Comparison of ENCODE assay signal across 18 mouse cellular contexts in the genomic region with DNA sequence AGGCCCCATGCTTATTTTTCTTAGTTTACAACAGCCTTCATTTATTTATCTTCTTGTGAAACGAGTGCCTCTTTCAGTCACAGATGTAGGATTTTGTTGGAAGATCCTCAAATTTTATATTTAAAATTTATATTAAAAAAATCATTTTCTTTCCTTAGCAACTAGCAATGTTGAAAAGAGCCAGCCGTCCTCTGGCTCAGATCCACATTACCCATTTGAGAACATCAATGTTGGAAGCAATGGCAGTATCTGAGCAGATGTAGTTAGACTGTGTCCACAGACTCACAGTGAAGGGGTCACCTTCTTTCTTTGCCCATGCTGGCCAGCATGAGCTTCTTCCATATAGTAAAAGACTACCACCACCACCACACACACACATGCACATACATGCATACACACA.
DNase-seq lines count a peak whose midpoint lies in the region; TF ChIP-seq lines count a peak whose summit lies in the region.
"Had no signal": no experiment of that assay in that cellular context is flagged by ENCODE, and none has a peak within 500 bp of the region (broad histone marks: within the 10 kb centered on the region; RNA-seq: fewer than 3 reads in every experiment).

No protein-coding gene starts in this region.

- H3K27ac ChIP-seq in left cerebral cortex, adult 2 months = no peak overlapping the region
- H3K27ac ChIP-seq: forebrain, embryonic 10.5 days; forebrain, embryonic 13.5 days; gastrocnemius, adult 2 months; hindbrain, embryonic 12.5 days; hindbrain, embryonic 15.5 days had no signal

- TF ChIP-seq CTCF in left cerebral cortex, adult 2 months (IDR thresholded peaks at IDR 0.05) = no peak

- DNase-seq in layer of hippocampus, adult 11-12 months (ENCODE audit: low spot score) = peak; percentile 9
- no peak for DNase-seq in layer of hippocampus, postnatal 36 days
- DNase-seq in left cerebral cortex, postnatal 14 days (ENCODE audit: low spot score in 2 of 2) = peak; percentile 22 to 38
- DNase-seq in left cerebral cortex, adult 2 months (ENCODE audit: extremely low spot score in 1 of 2, low spot score in 2 of 2) = no peak
- DNase-seq in right cerebral cortex, postnatal 14 days = peak; percentile 7
- DNase-seq in right cerebral cortex, postnatal 4 days = no peak
- DNase-seq: adrenal gland, postnatal 10 days; adrenal gland, postnatal 36 days; B cell, adult 2 months; cerebellum, adult 11 months; cerebellum, adult 2 months; gastrocnemius, adult 2 months; gastrocnemius, postnatal 14 days; heart, adult 11 months had no signal

- no peak overlapping the region for H3K4me3 ChIP-seq in left cerebral cortex, adult 2 months
- H3K4me3 ChIP-seq: forebrain, embryonic 10.5 days; forebrain, embryonic 13.5 days; gastrocnemius, adult 2 months; hindbrain, embryonic 12.5 days; hindbrain, embryonic 15.5 days had no signal

- intact Hi-C loops in left cerebral cortex, postnatal 14 days (cut with DNase I) = no loop called here
- intact Hi-C loops in left cerebral cortex, adult 2 months (cut with DNase I) = no loop called here

Comparison
In these comparisons a context has a peak if more than half of its experiments do, and no peak if none do; other contexts are left out.
1. DNase-seq: peak in layer of hippocampus, adult 11-12 months (single experiment), left cerebral cortex, postnatal 14 days (2 of 2) and right cerebral cortex, postnatal 14 days (single experiment); none in layer of hippocampus, postnatal 36 days (0 of 2), left cerebral cortex, adult 2 months (0 of 2) and right cerebral cortex, postnatal 4 days (single experiment).